Mouse (Mus musculus) G1E (cell line): Measurements from ENCODE around the gene Gm36210. TPM values are rescaled to one million over a fixed set of nuclear protein-coding genes. Genes with fewer than 3 reads are reported as not detected.

Experiments
- ATAC-seq: 2 replicates; pipeline ENCODE4 v1.8.0; 2016; ENCODE audit warnings: mild to moderate bottlenecking; ENCODE audit not compliant: insufficient number of reproducible peaks, poor library complexity, low FRiP score, severe bottlenecking; ENCODE audit errors: extremely low read depth
- DNase-seq: peaks from one replicate; pipeline ENCODE4 v3.0.0; 2012; ENCODE audit warnings: low spot score
- H3K27me3 ChIP-seq: 2 replicates; pipeline ENCODE4 v1.6.1; 2012; ENCODE audit warnings: mild to moderate bottlenecking, low read length, inconsistent platforms; ENCODE audit not compliant: insufficient read depth
- H3K36me3 ChIP-seq: replicated peaks from 2 replicates; pipeline ENCODE3; 2012; ENCODE audit warnings: mild to moderate bottlenecking, inconsistent platforms
- H3K4me1 ChIP-seq: 2 replicates; pipeline ENCODE4 v1.6.1; 2012; ENCODE audit warnings: low read depth, low read length, inconsistent platforms, mixed read lengths; ENCODE audit not compliant: insufficient read depth
- H3K4me3 ChIP-seq: 2 replicates; pipeline ENCODE4 v1.5.1; 2012; ENCODE audit warnings: low read depth, mild to moderate bottlenecking, inconsistent platforms, low read length, moderate library complexity, mixed read lengths
- H3K9me3 ChIP-seq: replicated peaks from 2 replicates; pipeline ENCODE4 v1.6.1; 2012; ENCODE audit warnings: inconsistent platforms
- CTCF ChIP-seq: IDR thresholded peaks from 2 replicates; pipeline ENCODE4 v1.5.1; 2012; ENCODE audit warnings: low read depth, low read length, inconsistent platforms, mixed read lengths
- GATA1 ChIP-seq: IDR thresholded peaks from 2 replicates; pipeline ENCODE4 v1.6.1; 2012; ENCODE audit warnings: borderline replicate concordance, low read length, inconsistent platforms, mixed read lengths
- GATA2 ChIP-seq: IDR thresholded peaks from 2 replicates; pipeline ENCODE4 v1.6.1; 2012; ENCODE audit warnings: low read depth, low read length, inconsistent platforms, borderline replicate concordance
- POLR2AphosphoS5 ChIP-seq: IDR thresholded peaks from 2 replicates; pipeline ENCODE4 v1.6.1; 2012; ENCODE audit warnings: low read depth, low read length, inconsistent platforms; ENCODE audit not compliant: insufficient replicate concordance
- TAL1 ChIP-seq: conservative IDR thresholded peaks from 2 replicates; pipeline ENCODE4 v1.6.1; 2012; ENCODE audit warnings: low read depth, low read length, inconsistent platforms, mixed read lengths
- polyA plus RNA-seq: library from polyadenylated mRNA; stranded (reverse); fragments of >175 nt; gene quantifications from 2 replicates; pipeline ENCODE4 v1.2.3, GENCODE M21; 2012
- total RNA-seq, 2 experiments: library from RNA; stranded (forward) in 1 of 2; stranded (reverse) in 1 of 2; fragments of 200-1000 nt in 1 of 2; fragments of >200 nt in 1 of 2; fragmentation: Nextera tagmentation in 1 of 2; gene quantifications; 2 replicates each; pipeline ENCODE4 v1.2.3; 2014 to 2017

Gm36210 gene
- total and polyA plus RNA-seq, 3 experiments: not detected

DNA sequence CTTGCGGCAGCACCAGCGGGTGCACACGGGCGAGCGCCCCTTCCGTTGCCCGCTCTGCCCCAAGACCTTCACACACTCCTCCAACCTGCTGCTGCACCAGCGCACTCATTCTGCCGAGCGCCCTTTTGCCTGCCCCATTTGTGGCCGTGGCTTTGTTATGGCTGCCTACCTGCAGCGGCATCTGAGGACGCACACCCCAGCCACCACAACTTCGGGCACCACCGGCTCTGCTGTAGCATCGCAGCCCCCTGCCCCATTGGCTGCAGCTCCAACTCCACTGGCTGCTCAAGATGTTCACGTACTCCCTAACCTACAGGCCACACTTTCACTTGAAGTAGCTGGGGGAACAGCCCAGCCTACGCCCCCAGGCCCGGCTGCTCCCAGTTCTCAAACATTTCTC is 14.2 kb upstream of the Gm36210 start:
- Histone ChIP-seq H3K4me3 (no peak overlapping the region; the same call in 1 of the 2 replicates), H3K36me3 (peaks cover 56% of the 10 kb centered on the region), H3K9me3 (peaks cover 6% of the 10 kb centered on the region; the same call in 1 of the 2 replicates), H3K4me1 (peaks cover 51% of the 10 kb centered on the region), H3K27me3 (peaks cover 14% of the 10 kb centered on the region; the same call in 1 of the 2 replicates)
- TF ChIP-seq GATA2: no peak
- no peak for TF ChIP-seq CTCF
- no peak for TF ChIP-seq POLR2AphosphoS5
- no peak for TF ChIP-seq TAL1
- no peak for TF ChIP-seq GATA1
- ATAC-seq (no peak), DNase-seq (no peak)

DNA sequence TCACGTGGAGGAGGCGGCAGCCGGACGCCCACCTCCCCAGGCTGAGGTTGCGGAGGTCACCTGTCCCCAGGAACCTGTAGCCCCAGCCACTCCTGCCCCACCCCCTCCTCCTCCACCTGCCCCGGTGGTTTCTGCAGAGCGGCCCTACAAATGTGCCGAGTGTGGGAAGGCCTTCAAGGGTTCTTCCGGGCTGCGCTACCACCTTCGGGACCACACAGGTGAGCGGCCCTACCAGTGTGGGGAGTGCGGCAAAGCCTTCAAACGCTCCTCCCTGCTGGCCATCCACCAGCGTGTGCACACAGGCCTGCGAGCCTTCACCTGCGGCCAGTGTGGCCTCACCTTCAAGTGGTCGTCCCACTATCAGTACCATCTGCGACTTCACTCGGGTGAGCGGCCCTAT is 13.7 kb upstream of the Gm36210 start:
- peaks cover 12% of the 10 kb centered on the region; the same call in 1 of the 2 replicates for H3K27me3 ChIP-seq
- TF ChIP-seq CTCF (no peak), GATA1 (no peak), TAL1 (no peak), GATA2 (no peak), POLR2AphosphoS5 (no peak)
- H3K36me3 ChIP-seq: peaks cover 56% of the 10 kb centered on the region
- H3K4me1 ChIP-seq: peaks cover 51% of the 10 kb centered on the region
- no peak for DNase-seq
- H3K9me3 ChIP-seq: peaks cover 6% of the 10 kb centered on the region; the same call in 1 of the 2 replicates
- H3K4me3 ChIP-seq: no peak overlapping the region; the same call in 1 of the 2 replicates
- ATAC-seq: no peak

DNA sequence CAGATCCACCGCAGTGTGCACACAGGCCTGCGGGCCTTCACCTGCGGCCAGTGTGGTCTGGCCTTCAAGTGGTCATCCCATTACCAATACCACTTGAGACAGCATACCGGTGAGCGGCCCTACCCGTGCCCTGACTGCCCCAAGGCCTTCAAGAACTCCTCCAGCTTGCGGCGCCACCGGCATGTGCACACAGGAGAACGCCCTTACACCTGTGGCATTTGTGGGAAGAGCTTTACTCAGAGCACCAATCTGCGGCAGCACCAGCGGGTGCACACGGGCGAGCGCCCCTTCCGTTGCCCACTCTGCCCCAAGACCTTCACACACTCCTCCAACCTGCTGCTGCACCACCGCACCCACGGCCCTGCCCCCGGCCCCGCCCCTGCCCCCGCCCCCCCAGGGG is 12.8 kb upstream of the Gm36210 start:
- H3K4me1 ChIP-seq: peaks cover 50% of the 10 kb centered on the region
- ATAC-seq (no peak), DNase-seq (no peak)
- H3K36me3 ChIP-seq: peaks cover 56% of the 10 kb centered on the region
- TF ChIP-seq GATA2 (no peak), POLR2AphosphoS5 (no peak), CTCF (no peak), TAL1 (no peak), GATA1 (no peak)
- peaks cover 6% of the 10 kb centered on the region; the same call in 1 of the 2 replicates for H3K9me3 ChIP-seq
- H3K4me3 ChIP-seq: no peak overlapping the region
- peaks cover 8% of the 10 kb centered on the region; the same call in 1 of the 2 replicates for H3K27me3 ChIP-seq

DNA sequence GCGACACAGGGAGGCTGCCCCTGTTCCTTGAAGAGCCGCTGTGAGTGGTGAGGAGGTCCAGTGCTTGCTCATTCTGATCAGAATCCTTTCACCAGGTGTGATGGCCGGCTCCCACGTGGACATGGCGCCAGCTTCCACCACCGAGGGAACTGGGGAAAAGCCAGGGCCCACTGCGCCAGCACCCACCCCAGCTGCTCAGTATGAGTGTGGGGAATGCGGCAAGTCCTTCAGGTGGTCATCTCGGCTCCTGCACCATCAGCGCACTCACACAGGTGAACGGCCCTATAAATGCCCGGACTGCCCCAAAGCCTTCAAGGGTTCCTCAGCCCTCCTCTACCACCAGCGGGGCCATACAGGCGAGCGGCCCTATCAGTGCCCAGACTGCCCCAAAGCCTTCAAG is 12.4 kb upstream of the Gm36210 start:
- TF ChIP-seq POLR2AphosphoS5 (no peak), CTCF (no peak), GATA1 (no peak), TAL1 (no peak), GATA2 (no peak)
- H3K27me3 ChIP-seq: peaks cover 4% of the 10 kb centered on the region; the same call in 1 of the 2 replicates
- H3K36me3 ChIP-seq: peaks cover 56% of the 10 kb centered on the region
- ATAC-seq: no peak
- H3K4me1 ChIP-seq: peaks cover 52% of the 10 kb centered on the region
- no peak for DNase-seq
- peaks cover 6% of the 10 kb centered on the region; the same call in 1 of the 2 replicates for H3K9me3 ChIP-seq
- H3K4me3 ChIP-seq: no peak overlapping the region

DNA sequence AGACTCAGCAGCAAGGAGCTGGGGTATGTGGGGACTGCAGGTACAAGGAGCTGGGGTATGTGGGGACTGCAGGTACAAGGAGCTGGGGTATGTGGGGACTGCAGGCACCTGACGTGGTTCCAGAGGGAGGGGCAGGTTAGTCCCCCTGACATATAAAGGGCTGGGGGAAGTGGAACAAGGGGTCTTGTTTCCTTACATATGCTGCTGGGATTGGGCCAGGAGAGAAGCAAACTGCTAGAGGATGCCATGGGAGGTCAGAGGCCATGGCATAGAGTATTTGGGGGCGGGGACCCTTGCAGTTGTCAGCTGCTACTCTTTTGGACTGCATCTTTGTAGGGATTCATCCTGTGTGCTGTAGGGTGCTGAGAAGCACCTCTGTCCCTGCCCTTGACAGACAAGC is 11.2 kb upstream of the Gm36210 start:
- Histone ChIP-seq H3K4me3 (no peak overlapping the region), H3K9me3 (peaks cover 6% of the 10 kb centered on the region; the same call in 1 of the 2 replicates), H3K36me3 (peaks cover 56% of the 10 kb centered on the region), H3K4me1 (peaks cover 45% of the 10 kb centered on the region), H3K27me3 (peaks cover 2% of the 10 kb centered on the region; the same call in 1 of the 2 replicates)
- no peak for TF ChIP-seq CTCF
- DNase-seq: no peak
- no peak for ATAC-seq

DNA sequence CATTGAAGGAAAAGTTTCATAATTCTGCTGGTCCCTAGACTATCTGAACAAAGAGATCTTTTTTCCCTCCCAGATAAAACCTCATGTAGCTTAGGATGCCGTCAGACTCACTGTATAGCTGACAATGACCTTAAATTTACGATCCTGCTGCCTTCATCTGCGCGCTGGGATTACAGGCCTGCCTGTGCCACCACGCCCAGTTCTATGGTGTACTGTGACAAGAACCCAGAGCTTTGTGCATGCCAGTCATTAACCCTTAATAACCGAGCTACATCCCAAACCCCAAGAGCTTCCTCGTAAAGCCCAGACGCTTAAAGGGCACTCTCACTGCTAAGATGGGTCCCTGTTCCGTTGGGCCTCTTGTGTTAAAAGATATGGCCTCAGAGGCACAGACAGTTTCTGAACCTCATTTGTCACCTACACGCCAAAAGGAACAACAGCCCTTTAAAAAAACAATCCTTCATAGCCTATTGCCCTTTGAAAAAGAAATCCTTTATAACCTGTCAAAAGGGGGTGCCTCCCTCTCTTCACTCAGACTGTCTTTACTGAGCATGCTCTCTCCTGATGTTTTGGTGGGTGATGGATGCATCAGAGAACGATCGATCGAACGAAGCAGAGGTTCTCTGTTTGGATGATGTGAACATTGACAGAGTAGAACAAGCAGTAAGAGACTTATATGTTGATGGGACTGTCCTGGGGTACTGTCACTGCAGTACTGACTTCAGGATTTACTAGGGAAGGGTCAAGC is 9.5 kb upstream of the Gm36210 start:
- peak; percentile 35 for ATAC-seq
- H3K4me1 ChIP-seq: peaks cover 44% of the 10 kb centered on the region
- H3K4me3 ChIP-seq: peak overlapping the region; percentile 74
- TF ChIP-seq CTCF: no peak
- TF ChIP-seq GATA1: no peak
- TF ChIP-seq POLR2AphosphoS5: no peak
- no peak for TF ChIP-seq TAL1
- TF ChIP-seq GATA2: no peak
- H3K27me3 ChIP-seq: no peaks in the 10 kb centered on the region; the same call in 1 of the 2 replicates
- no peak for DNase-seq
- H3K9me3 ChIP-seq: peaks cover 6% of the 10 kb centered on the region; the same call in 1 of the 2 replicates
- H3K36me3 ChIP-seq: peaks cover 48% of the 10 kb centered on the region
